Mouse (Mus musculus) CD4-positive, CD25-positive, alpha-beta regulatory T cell, adult 4 months (primary cell): ENCODE data around the gene Dctn5. TPM values are rescaled to one million over a fixed set of nuclear protein-coding genes. Genes with fewer than 3 reads are reported as not detected.
A peak's percentile ranks its signal among the peaks of the same experiment; 100 is the strongest.
"Not testable (repeated sequence)": the region's sequence is repeated elsewhere in the genome, so short reads cannot be mapped to it uniquely, and the experiment has no call there.

Experiments used
- ATAC-seq: one replicate; pipeline ENCODE4 v1.8.0; 2017
- polyA plus RNA-seq, 2 experiments: library from polyadenylated mRNA; unstranded; fragments of 100-300 nt; shearing (Covaris generic); gene quantifications; one replicate each; pipeline ENCODE4 v1.2.1; 2017

Gene Dctn5
- 100 to 1,000 TPM in 1 of 2 experiments, 10 to 100 TPM in 1; 97.3 to 118 TPM for polyA plus RNA-seq

- peak; percentile 96 for ATAC-seq
Measured at GRCm38 (mm10) chr7:122132497-122133337, at the start of gene Dctn5, which contains the start of gene Palb2. Gene Dctn5, plus strand, starts transcription at chr7:122133041. Gene Palb2, minus strand, starts transcription at chr7:122132985.

- no peak for ATAC-seq
Measured at GRCm38 (mm10) chr7:122087195-122087982, 45.5 kb upstream of the Dctn5 start.

DNA sequence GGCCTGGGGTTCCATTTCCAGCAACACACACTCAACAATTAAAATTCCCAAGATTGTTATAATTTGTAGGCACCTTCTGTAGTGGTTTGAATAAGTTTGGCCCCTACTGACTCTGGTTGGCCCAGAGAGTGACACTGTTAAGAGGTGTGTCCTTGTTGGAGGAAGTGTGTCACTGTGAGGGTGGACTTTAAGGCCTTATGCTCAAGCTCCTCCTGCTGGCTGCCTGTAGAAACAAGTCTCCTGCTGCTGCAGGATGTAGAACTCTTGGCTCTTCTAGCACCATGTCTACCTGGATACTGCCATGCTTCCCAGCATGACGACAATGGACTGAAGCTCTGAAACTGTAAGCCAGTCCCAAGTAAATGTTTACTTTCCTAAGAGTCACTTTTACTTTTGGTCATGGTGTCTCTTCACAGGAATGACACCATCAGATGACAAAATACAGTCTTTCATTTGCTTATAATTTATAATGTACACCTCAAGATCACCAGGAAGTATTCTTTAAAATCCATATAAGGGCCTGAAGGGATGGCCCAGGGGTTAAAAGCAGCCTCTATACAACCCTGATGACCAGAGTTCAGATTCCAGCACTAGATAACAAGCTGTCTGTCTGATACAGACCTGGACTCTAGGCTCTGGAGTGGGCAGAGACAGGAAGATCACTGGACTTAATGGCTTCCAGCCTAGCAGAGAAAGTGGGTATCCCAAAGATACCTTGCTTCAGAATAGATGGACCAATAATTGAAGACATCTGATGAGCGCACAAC lies 38.1 kb upstream of the Dctn5 start:
- peak; percentile 35 for ATAC-seq

- ATAC-seq, result no peak
Measured at GRCm38 (mm10) chr7:122098009-122098408, 34.8 kb upstream of the Dctn5 start.

DNA sequence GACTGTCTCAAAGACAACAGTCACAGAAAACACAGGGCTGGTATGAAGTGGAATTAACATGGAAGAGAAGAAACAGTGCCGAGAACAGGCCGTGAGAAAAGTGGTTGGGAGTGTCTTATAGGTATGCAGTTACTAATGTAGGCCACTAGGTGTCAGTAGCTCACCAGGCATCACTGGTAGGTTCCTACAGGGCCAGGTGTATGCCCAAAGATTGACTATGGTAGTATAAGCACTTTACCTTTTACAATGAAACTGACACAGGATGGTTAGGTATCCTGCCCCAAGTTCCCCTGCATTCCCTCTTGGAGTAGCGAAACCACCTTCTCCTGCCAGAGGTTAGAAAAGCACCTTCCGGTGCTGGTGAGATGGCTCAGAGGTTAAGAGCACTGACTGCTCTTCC lies 33.6 kb upstream of the Dctn5 start:
- peak; percentile 64 for ATAC-seq

DNA sequence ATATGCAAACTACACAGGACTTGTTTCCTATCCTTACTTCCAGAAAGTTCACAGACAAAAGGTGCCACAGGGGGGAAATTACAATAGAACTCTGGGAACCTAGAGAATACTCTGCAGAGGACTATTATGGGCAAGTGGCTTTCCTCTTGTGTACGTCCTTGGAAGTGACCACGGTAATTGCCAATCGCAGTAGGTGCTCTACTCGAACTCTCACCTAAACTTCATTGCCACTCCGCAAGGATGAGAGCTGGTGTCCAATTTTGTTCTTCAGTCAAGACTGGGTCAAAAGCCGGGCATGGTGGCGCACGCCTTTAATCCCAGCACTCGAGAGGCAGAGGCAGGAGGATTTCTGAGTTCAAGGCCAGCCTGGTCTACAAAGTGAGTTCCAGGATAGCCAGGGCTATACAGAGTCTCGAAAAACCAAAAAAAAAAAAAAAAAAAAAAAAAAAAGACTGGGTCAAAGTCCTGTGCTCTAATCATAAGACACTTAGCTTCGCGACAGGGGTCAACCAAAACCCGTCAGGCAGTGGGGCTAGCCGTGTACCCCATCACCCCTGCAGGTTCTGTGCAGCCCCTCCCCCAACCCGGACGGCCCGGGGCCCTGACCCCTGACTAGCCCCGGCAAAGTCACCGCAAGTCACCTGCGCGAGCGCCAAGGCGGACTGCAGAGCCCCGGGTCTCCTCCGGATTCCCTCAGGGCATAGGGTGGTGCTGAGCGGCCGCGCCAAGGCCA lies 31.7 kb upstream of the Dctn5 start:
- ATAC-seq, result not testable (repeated sequence)

DNA sequence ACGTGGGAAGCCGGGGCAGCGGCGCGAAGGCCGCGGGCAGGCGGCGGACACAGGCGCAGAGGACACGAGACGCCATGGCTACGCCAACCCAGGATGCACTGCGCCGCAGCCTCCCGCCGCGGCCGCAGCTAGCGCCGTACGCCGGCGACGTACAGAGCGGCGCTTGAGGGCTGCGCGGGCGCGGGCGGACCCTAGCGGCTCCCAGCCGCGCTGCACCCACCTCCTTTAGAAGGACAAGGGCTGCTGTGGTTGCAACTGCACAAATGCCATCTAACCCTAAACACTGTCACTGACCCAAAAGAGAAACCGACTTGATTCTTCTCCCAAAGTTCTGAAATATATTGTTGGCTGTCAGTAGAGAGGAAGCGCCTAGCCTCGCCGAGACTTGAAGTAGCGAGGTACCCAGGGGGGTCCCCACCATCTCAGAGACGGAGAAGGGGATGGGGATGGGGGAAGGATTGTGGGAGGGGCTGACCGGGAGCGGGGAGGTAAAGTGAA lies 31.0 kb upstream of the Dctn5 start, which contains the start of gene Ndufab1:
TSS of gene Ndufab1 (minus strand) at position 140 of the 498 bp plus-strand sequence.
- ATAC-seq, result peak; percentile 99

- no peak for ATAC-seq
Measured at GRCm38 (mm10) chr7:122108206-122108605, 24.6 kb upstream of the Dctn5 start.

GRCm38 (mm10) chr7:122123518-122123917 lies 9.3 kb upstream of the Dctn5 start:
- no peak for ATAC-seq

- no peak for ATAC-seq
Measured at GRCm38 (mm10) chr7:122125636-122126035, 7.2 kb upstream of the Dctn5 start.

DNA sequence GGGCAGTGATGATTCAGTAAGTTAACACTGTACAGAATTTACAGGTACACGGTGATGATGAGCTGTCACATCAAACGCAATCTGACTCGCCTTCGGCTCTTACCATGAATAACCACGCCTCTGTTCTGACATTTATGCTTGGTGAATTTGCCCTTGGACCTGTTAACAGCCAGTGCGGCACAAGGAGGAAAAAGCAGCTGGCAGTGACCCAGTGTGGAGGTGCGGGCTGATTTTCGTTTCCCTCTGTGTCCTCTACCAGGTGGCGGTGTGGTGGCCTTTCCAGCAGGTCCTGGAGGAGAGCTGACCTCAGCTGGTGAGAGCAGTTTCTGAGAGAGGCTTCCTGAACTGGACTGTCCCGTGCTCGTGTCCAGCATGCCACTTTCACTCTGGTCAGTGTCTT lies 5.9 kb upstream of the Dctn5 start:
- no peak for ATAC-seq

DNA sequence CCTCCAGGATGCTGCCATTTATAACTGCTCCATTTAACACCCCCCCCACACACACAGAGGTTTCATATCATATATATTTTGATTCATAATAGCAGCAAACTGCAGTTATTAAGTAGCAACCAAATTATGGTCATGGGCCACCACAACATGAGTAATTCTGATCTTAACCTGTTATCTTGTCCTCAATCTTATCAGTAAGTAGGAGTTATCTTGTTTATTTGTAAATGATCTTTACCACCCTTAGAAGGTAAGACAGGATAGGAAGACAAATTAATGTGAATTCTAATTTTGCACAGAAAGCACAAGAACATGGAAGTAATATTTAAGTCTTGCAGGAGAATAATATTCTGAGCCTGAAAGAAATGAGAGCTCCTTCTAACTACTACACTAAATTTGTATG lies 1.0 kb upstream of the Dctn5 start:
- ATAC-seq, result no peak

DNA sequence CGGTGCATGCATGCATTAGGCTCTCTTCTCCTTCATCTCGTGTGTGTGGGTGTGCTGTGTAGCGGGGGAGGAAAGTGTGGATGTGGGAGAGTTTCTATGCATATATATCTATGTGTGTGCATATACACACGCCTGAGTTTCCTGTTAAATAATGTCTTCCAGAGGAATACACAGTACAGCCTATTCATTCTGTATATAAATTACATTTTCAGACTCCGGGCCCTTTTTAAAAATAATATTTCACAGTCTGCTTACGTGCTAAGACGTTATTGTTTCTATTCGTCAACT lies 441 bp downstream of the Dctn5 start:
- no peak for ATAC-seq

GRCm38 (mm10) chr7:122135070-122135469 lies 2.2 kb downstream of the Dctn5 start:
- no peak for ATAC-seq

GRCm38 (mm10) chr7:122137071-122137470 lies 4.2 kb downstream of the Dctn5 start:
- no peak for ATAC-seq

DNA sequence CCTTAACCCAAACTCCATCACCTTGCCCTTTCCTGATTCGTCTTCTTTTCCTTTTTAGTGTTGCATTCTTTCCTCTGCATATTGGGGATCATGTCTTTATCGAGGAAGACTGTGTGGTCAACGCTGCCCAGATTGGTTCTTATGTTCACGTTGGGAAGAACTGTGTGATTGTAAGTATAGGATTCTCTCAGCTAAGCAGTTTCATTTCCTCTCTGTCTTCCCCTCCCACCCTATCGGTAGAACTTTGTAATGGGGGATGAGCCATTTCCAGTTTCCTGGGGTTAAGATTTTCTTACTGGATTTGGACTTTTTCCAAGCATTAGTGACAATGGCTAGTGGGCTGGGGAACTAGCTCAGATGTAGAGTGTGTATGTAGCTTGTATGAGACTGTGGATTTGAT lies 5.3 kb downstream of the Dctn5 start:
- ATAC-seq, result no peak

- ATAC-seq, result no peak
Measured at GRCm38 (mm10) chr7:122140991-122141390, 8.2 kb downstream of the Dctn5 start.

DNA sequence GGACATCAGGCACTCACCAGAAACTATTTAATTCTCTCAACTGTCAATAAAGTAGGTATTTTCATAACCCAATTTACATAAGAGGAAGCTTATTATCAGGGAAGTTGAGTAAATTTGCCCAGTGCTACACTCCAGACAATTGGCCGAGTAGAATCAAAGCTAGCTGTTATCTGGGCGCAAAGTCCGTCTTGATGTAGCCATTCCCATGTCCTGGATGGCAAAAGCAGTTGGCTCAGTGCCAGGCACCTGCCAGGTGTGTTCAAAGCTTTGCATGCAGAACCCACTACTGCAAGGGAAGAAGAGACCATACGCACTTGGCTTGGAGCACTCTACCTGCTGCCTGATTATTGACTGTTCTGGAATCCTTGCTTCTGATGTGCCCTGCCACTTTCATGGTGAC lies 19.6 kb downstream of the Dctn5 start:
- no peak for ATAC-seq

DNA sequence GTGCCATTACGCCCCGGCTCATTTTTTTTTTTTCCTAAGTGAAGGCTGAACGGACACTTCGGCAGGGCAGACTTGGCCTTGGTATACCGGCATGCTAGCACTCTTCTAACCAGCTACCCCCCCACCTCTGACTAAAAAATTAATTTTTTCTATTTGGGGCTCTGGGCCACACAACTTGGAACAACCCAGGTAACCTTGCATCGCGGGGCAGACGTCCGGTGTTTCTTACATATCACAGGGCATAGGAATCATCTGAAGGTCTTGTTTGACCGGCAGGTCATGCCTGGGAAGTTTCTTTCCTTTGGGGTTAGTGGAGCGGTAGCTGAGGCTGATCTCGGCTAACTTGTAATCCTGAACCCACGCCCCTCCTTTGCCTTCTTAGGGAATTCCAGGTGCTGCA lies 25.6 kb downstream of the Dctn5 start:
- no peak for ATAC-seq

DNA sequence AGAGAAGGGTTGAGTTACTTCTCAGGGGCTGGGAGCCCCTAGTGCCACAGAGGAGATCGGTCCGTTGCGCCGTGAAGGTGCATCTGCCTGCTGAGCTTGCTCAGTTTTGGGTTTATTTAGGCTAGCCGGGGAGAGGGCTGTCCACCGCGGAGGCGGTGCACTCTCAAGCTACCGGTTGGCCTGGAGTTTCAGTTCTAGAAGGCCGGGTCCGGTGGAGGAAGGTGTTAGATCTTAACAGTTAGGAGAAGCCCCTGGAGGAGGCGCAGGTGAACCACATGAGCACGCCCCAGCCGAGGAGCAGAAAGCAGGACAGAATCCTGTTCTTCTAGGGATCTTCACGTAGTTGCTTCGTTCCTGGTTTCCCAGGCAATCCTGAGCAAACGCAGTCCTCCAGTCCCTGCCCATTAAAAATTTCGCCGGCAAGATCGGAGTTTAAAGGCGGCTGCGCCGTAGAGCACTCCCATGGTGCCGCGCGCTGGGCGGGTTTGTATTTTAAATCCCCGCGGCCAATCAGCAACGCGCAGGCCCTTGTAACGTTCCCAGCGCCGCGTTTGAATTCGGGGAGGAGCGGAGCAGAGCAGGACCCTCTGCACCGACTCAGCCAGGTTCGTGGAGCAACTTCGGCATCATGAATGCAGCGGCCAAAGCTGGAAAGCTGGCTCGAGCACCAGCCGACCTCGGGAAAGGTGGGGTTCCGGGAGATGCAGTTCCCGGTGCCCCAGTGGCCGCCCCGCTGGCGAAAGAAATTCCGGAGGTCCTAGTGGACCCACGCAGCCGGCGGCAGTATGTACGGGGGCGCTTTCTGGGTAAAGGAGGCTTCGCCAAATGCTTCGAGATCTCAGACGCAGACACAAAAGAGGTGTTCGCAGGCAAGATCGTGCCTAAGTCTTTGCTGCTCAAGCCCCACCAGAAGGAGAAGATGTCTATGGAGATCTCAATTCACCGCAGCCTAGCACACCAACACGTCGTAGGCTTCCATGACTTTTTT lies 26.4 kb downstream of the Dctn5 start, which contains the start of gene Plk1:
TSS of gene Plk1 (plus strand) at position 525 of the 988 bp plus-strand sequence.
- peak; percentile 84 for ATAC-seq

- peak; percentile 39 for ATAC-seq
Measured at GRCm38 (mm10) chr7:122160037-122160436, 27.2 kb downstream of the Dctn5 start.
